Mouse (Mus musculus): ENCODE results near the gene Sstr3. TPM values are rescaled to one million over a fixed set of nuclear protein-coding genes. Genes with fewer than 3 reads are reported as not detected.

Sstr3 gene
- polyA plus RNA-seq, 1 experiment from 2014 or later, result 0.16 TPM

GRCm38 (mm10) chr15:78504013-78504412, 40.5 kb downstream of the Sstr3 start:
- Histone ChIP-seq H3K27me3 (ENCODE audit: control insufficient read depth, insufficient read depth, low read depth, low read length) (no peaks in the 10 kb centered on the region), H3K4me2 (ENCODE audit: low read length) (no peak overlapping the region), H3K36me3 (ENCODE audit: control insufficient read depth, insufficient read depth, low read length) (no peaks in the 10 kb centered on the region), H3K27ac (ENCODE audit: low read length) (no peak overlapping the region), H3K4me3 (ENCODE audit: low read depth, low read length) (no peak overlapping the region), H3K9me3 (replicated peaks; ENCODE audit: control insufficient read depth, low read length, poor library complexity, severe bottlenecking) (peaks cover 5% of the 10 kb centered on the region; the same call in 1 of the 2 replicates), H3K4me1 (ENCODE audit: control insufficient read depth, insufficient read depth, low read length) (no peaks in the 10 kb centered on the region), H3K9ac (ENCODE audit: low read depth, low read length) (no peak overlapping the region)
- ATAC-seq, result no peak
- 86% methylated on average over 1 of the region's 1 CpGs for WGBS

GRCm38 (mm10) chr15:78502437-78503132, 41.9 kb downstream of the Sstr3 start:
- Histone ChIP-seq H3K4me1 (ENCODE audit: control insufficient read depth, insufficient read depth, low read length) (no peaks in the 10 kb centered on the region), H3K4me2 (ENCODE audit: low read length) (no peak overlapping the region), H3K36me3 (ENCODE audit: control insufficient read depth, insufficient read depth, low read length) (no peaks in the 10 kb centered on the region), H3K4me3 (ENCODE audit: low read depth, low read length) (no peak overlapping the region), H3K27me3 (ENCODE audit: control insufficient read depth, insufficient read depth, low read depth, low read length) (no peaks in the 10 kb centered on the region), H3K27ac (ENCODE audit: low read length) (no peak overlapping the region), H3K9ac (ENCODE audit: low read depth, low read length) (no peak overlapping the region), H3K9me3 (replicated peaks; ENCODE audit: control insufficient read depth, low read length, poor library complexity, severe bottlenecking) (peaks cover 5% of the 10 kb centered on the region; the same call in 1 of the 2 replicates)
- ATAC-seq, result no peak
- WGBS, result 86% methylated on average over 18 of the region's 18 CpGs

DNA sequence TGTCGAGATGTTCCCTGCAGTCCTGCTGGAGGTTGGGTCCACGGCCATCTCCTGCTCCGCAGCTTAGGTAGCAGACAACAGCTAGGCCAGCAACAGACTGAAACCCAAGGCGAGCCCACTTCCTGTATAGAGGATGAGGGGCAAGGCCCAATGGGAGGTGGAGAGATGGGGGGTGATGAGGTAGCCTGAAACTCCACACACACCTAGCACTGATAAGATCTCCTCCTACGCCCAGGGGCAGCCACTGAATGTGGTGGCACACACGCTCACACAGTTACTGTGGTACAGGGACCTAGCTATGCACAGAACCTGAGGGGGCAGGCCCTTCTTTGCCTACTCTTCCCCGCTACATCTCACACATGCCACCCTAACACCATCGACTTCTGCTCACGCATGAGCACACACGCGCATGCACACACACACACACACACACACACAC, 49.5 kb downstream of the Sstr3 start, which contains the start of gene Il2rb:
Gene Il2rb, minus strand, starts transcription at position 304 of the 439 bp plus-strand sequence.
- ATAC-seq, result no peak

DNA sequence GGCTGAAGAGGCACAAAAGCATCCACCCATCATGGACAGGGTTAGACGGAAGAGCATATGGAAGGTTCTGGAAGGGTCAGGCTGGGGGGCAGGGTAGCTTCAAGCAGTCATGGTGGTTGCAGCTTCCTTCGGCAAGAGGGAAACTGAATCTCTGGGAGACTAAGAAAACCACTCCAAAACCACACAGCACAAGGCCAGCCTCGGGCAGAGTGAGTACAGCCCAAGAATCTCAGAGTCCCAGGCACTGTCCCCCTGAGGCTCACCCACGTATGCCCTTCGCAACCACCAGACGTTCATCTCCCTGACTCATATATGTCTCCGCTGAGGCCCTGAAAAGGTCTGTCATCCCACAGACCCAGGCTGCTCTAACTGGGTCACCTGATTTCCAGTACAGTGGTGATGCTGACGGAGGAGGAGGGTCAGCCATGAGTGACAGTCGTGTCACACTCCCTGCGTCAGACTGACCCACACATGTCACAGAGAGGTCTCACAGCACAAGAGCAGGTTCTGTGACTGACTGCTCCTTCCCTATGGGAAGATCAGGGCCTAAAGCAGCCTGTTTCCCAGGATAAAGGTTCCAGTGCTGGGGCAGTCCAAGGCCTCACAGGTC, 51.0 kb downstream of the Sstr3 start:
- Histone ChIP-seq H3K4me2 (ENCODE audit: low read length) (no peak overlapping the region), H3K4me3 (ENCODE audit: low read depth, low read length) (no peak overlapping the region), H3K36me3 (ENCODE audit: control insufficient read depth, insufficient read depth, low read length) (no peaks in the 10 kb centered on the region), H3K4me1 (ENCODE audit: control insufficient read depth, insufficient read depth, low read length) (no peaks in the 10 kb centered on the region), H3K27me3 (ENCODE audit: control insufficient read depth, insufficient read depth, low read depth, low read length) (no peaks in the 10 kb centered on the region), H3K9me3 (replicated peaks; ENCODE audit: control insufficient read depth, low read length, poor library complexity, severe bottlenecking) (no peaks in the 10 kb centered on the region), H3K9ac (ENCODE audit: low read depth, low read length) (no peak overlapping the region), H3K27ac (ENCODE audit: low read length) (no peak overlapping the region)
- ATAC-seq, result no peak
- WGBS, result 78% methylated on average over 10 of the region's 10 CpGs

More for the DNA sequence above, 49.5 kb downstream of the Sstr3 start, which contains the start of gene Il2rb:
- no peaks in the 10 kb centered on the region for H3K9me3 ChIP-seq (replicated peaks; ENCODE audit: control insufficient read depth, low read length, poor library complexity, severe bottlenecking)
- H3K27me3 ChIP-seq (ENCODE audit: control insufficient read depth, insufficient read depth, low read depth, low read length), result no peaks in the 10 kb centered on the region
- H3K4me3 ChIP-seq (ENCODE audit: low read depth, low read length), result no peak within 1 kb of the TSS
- no peaks in the 10 kb centered on the region for H3K36me3 ChIP-seq (ENCODE audit: control insufficient read depth, insufficient read depth, low read length)
- H3K27ac ChIP-seq (ENCODE audit: low read length), result no peak within 1 kb of the TSS
- WGBS, result 85% methylated on average over 11 of the region's 11 CpGs
- H3K9ac ChIP-seq (ENCODE audit: low read depth, low read length), result no peak within 1 kb of the TSS
- H3K4me2 ChIP-seq (ENCODE audit: low read length), result no peak within 1 kb of the TSS
- H3K4me1 ChIP-seq (ENCODE audit: control insufficient read depth, insufficient read depth, low read length), result no peaks in the 10 kb centered on the region

DNA sequence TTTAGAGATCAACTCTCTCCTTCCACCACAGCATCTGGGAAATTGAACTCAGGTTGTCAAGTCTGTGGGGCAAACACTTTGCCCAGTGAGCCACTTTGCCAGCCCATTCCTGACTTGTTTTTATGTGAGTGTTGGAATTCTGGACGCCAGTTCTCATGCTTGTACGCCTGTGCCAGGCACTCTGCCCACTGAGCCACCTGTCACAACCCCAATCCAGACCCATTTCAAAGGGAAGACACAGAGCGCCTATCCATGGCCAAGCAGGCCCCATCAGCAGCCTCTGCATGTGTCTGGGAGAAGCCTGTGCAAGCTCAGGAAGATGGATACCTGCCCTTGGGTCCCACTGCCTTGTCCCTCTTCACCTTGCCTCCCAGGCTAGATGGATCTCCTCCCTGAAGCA, 53.2 kb downstream of the Sstr3 start:
- Histone ChIP-seq H3K9me3 (replicated peaks; ENCODE audit: control insufficient read depth, low read length, poor library complexity, severe bottlenecking) (no peaks in the 10 kb centered on the region), H3K4me3 (ENCODE audit: low read depth, low read length) (no peak overlapping the region), H3K36me3 (ENCODE audit: control insufficient read depth, insufficient read depth, low read length) (no peaks in the 10 kb centered on the region), H3K27me3 (ENCODE audit: control insufficient read depth, insufficient read depth, low read depth, low read length) (no peaks in the 10 kb centered on the region), H3K4me2 (ENCODE audit: low read length) (no peak overlapping the region), H3K9ac (ENCODE audit: low read depth, low read length) (no peak overlapping the region), H3K27ac (ENCODE audit: low read length) (no peak overlapping the region), H3K4me1 (ENCODE audit: control insufficient read depth, insufficient read depth, low read length) (no peaks in the 10 kb centered on the region)
- ATAC-seq, result no peak
- 89% methylated on average over 3 of the region's 3 CpGs for WGBS

DNA sequence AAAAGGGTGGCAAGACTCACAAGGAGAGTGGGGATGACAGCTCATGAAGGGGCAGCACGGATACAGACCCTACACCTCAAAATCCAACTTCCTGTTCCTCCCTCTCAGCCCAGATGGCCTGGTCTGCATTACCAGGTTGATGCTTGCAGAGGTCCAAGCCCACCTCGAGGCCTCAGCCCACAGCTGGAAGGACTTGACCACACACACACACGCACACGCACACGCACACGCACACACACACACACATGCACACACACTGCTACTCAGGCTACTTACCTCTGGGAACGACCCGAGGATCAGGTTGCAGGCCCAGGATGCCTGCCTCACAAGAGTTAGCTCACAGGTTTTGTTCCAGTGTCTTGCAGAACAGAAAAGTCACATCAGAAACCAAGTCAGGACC, 54.6 kb downstream of the Sstr3 start:
- Histone ChIP-seq H3K27ac (ENCODE audit: low read length) (no peak overlapping the region), H3K9ac (ENCODE audit: low read depth, low read length) (no peak overlapping the region), H3K9me3 (replicated peaks; ENCODE audit: control insufficient read depth, low read length, poor library complexity, severe bottlenecking) (no peaks in the 10 kb centered on the region), H3K4me1 (ENCODE audit: control insufficient read depth, insufficient read depth, low read length) (no peaks in the 10 kb centered on the region), H3K4me2 (ENCODE audit: low read length) (no peak overlapping the region), H3K27me3 (ENCODE audit: control insufficient read depth, insufficient read depth, low read depth, low read length) (no peaks in the 10 kb centered on the region), H3K4me3 (ENCODE audit: low read depth, low read length) (no peak overlapping the region), H3K36me3 (ENCODE audit: control insufficient read depth, insufficient read depth, low read length) (no peaks in the 10 kb centered on the region)
- ATAC-seq, result no peak
- 84% methylated on average over 8 of the region's 8 CpGs for WGBS

- Histone ChIP-seq H3K4me2 (ENCODE audit: low read length) (no peak overlapping the region), H3K27me3 (ENCODE audit: control insufficient read depth, insufficient read depth, low read depth, low read length) (no peaks in the 10 kb centered on the region), H3K36me3 (ENCODE audit: control insufficient read depth, insufficient read depth, low read length) (no peaks in the 10 kb centered on the region), H3K9ac (ENCODE audit: low read depth, low read length) (no peak overlapping the region), H3K9me3 (replicated peaks; ENCODE audit: control insufficient read depth, low read length, poor library complexity, severe bottlenecking) (no peaks in the 10 kb centered on the region), H3K4me1 (ENCODE audit: control insufficient read depth, insufficient read depth, low read length) (no peaks in the 10 kb centered on the region), H3K27ac (ENCODE audit: low read length) (no peak overlapping the region), H3K4me3 (ENCODE audit: low read depth, low read length) (no peak overlapping the region)
- no peak for ATAC-seq
- WGBS, result 86% methylated on average over 3 of the region's 3 CpGs
Observed at GRCm38 (mm10) chr15:78489248-78489647, 55.2 kb downstream of the Sstr3 start.

GRCm38 (mm10) chr15:78487066-78487465, 57.4 kb downstream of the Sstr3 start:
- Histone ChIP-seq H3K27me3 (ENCODE audit: control insufficient read depth, insufficient read depth, low read depth, low read length) (no peaks in the 10 kb centered on the region), H3K27ac (ENCODE audit: low read length) (no peak overlapping the region), H3K9ac (ENCODE audit: low read depth, low read length) (no peak overlapping the region), H3K4me1 (ENCODE audit: control insufficient read depth, insufficient read depth, low read length) (no peaks in the 10 kb centered on the region), H3K36me3 (ENCODE audit: control insufficient read depth, insufficient read depth, low read length) (no peaks in the 10 kb centered on the region), H3K4me2 (ENCODE audit: low read length) (no peak overlapping the region), H3K4me3 (ENCODE audit: low read depth, low read length) (no peak overlapping the region), H3K9me3 (replicated peaks; ENCODE audit: control insufficient read depth, low read length, poor library complexity, severe bottlenecking) (no peaks in the 10 kb centered on the region)
- WGBS, result 63% methylated on average over 4 of the region's 4 CpGs
- ATAC-seq, result no peak
